Comparison of ENCODE assay signal across 9 mouse cellular contexts in genomic region chr13:42303180-42303929, GRCm38 (mm10). TPM values are rescaled to one million over a fixed set of nuclear protein-coding genes. Genes with fewer than 3 reads are reported as not detected.
DNase-seq lines count a peak whose midpoint lies in the region; ATAC-seq and TF ChIP-seq lines count a peak whose summit lies in the region.
"Had no signal": no experiment of that assay in that cellular context is flagged by ENCODE, and none has a peak within 500 bp of the region (broad histone marks: within the 10 kb centered on the region; RNA-seq: fewer than 3 reads in every experiment).

No protein-coding gene starts in this region.

- 29% methylated on average over 11 of the region's 11 CpGs for WGBS in forebrain, postnatal 0 days
- 18% methylated on average over 11 of the region's 11 CpGs for WGBS in forebrain, embryonic 14.5 days
- WGBS in intestine, embryonic 14.5 days, result 35% methylated on average over 11 of the region's 11 CpGs

- H3K4me2 ChIP-seq in forebrain, postnatal 0 days (ENCODE audit: low read depth), result no peak overlapping the region
- H3K4me2 ChIP-seq in forebrain, embryonic 14.5 days (ENCODE audit: low read length), result no peak overlapping the region
- peak overlapping the region; percentile 77 for H3K4me2 ChIP-seq in intestine, embryonic 14.5 days (ENCODE audit: low read length)

- peaks cover 11% of the 10 kb centered on the region; the same call in 1 of the 2 replicates for H3K4me1 ChIP-seq in forebrain, postnatal 0 days (ENCODE audit: insufficient read depth)
- H3K4me1 ChIP-seq in forebrain, embryonic 14.5 days (ENCODE audit: control insufficient read depth, insufficient read depth, low read length), result peaks cover 3% of the 10 kb centered on the region; the same call in 1 of the 2 replicates
- H3K4me1 ChIP-seq in intestine, embryonic 14.5 days (replicated peaks; ENCODE audit: control insufficient read depth, insufficient read depth, low read length), result peaks cover 5% of the 10 kb centered on the region; the same call in 1 of the 2 replicates

- H3K36me3 ChIP-seq in forebrain, postnatal 0 days (ENCODE audit: insufficient read depth), result no peaks in the 10 kb centered on the region
- no peaks in the 10 kb centered on the region for H3K36me3 ChIP-seq in forebrain, embryonic 14.5 days (ENCODE audit: control insufficient read depth, insufficient read depth, low read length)
- no peaks in the 10 kb centered on the region for H3K36me3 ChIP-seq in intestine, embryonic 14.5 days (ENCODE audit: control insufficient read depth, insufficient read depth, low read length)

- no peak for DNase-seq in forebrain, postnatal 0 days
- DNase-seq in forebrain, embryonic 14.5 days (ENCODE audit: low spot score), result no peak
- DNase-seq in embryo, embryonic 10.5 days (ENCODE audit: low spot score), result peak; percentile 36
- DNase-seq in intestine, embryonic 14.5 days (ENCODE audit: low spot score), result peak; percentile 54
- DNase-seq in lung, postnatal 14 days, result peak; percentile 26
- no peak for DNase-seq in thymus, postnatal 10 days (ENCODE audit: low spot score in 2 of 2)
- DNase-seq in layer of hippocampus, postnatal 36 days, result no peak
- no peak for DNase-seq in layer of hippocampus, adult 11-12 months (ENCODE audit: low spot score)

- H3K9me3 ChIP-seq in forebrain, postnatal 0 days (ENCODE audit: low read length), result no peaks in the 10 kb centered on the region
- no peaks in the 10 kb centered on the region for H3K9me3 ChIP-seq in forebrain, embryonic 14.5 days (replicated peaks; ENCODE audit: control insufficient read depth, low read length)
- no peaks in the 10 kb centered on the region for H3K9me3 ChIP-seq in intestine, embryonic 14.5 days (ENCODE audit: control insufficient read depth, low read length)

- ATAC-seq in forebrain, postnatal 0 days, result no peak
- ATAC-seq in forebrain, embryonic 14.5 days, result no peak
- ATAC-seq in intestine, embryonic 14.5 days (replicated peaks; ENCODE audit: low FRiP score, low TSS enrichment, low read depth), result no peak

- no peak overlapping the region for H3K27ac ChIP-seq in forebrain, postnatal 0 days (ENCODE audit: low read depth, low read length)
- H3K27ac ChIP-seq in forebrain, embryonic 14.5 days (ENCODE audit: low read depth, low read length), result no peak overlapping the region
- 0 out of 2 replicates have a peak overlapping the region, but pooled peaks have one; percentile 0 for H3K27ac ChIP-seq in intestine, embryonic 14.5 days (ENCODE audit: low read depth)

- 0 out of 2 replicates have a peak, but pooled peaks have one; percentile 3 for TF ChIP-seq CTCF in forebrain, postnatal 0 days (IDR thresholded peaks at IDR 0.05; ENCODE audit: low read depth)

- H3K4me3 ChIP-seq in forebrain, postnatal 0 days (ENCODE audit: low read depth, low read length), result no peak overlapping the region; the same call in 1 of the 2 replicates
- H3K4me3 ChIP-seq in forebrain, embryonic 14.5 days (ENCODE audit: low read depth, low read length), result no peak overlapping the region
- H3K4me3 ChIP-seq in intestine, embryonic 14.5 days (ENCODE audit: low read depth, low read length), result peak overlapping the region; percentile 41

- H3K27me3 ChIP-seq in forebrain, postnatal 0 days (ENCODE audit: insufficient read depth, low read length), result peaks cover 18% of the 10 kb centered on the region
- H3K27me3 ChIP-seq in forebrain, embryonic 14.5 days (replicated peaks; ENCODE audit: control insufficient read depth, insufficient read depth, low read length), result peaks cover 21% of the 10 kb centered on the region
- peaks cover 10% of the 10 kb centered on the region for H3K27me3 ChIP-seq in intestine, embryonic 14.5 days (replicated peaks; ENCODE audit: control insufficient read depth, insufficient read depth, low read length)

- H3K9ac ChIP-seq in forebrain, postnatal 0 days, result no peak overlapping the region
- H3K9ac ChIP-seq in forebrain, embryonic 14.5 days (ENCODE audit: low read length), result no peak overlapping the region
- no peak overlapping the region for H3K9ac ChIP-seq in intestine, embryonic 14.5 days (ENCODE audit: low read length)

RNA-seq across cellular contexts. Expression of gene Edn1, which starts 2.1 kb away (rescaled TPM):
- 2.3 TPM in 2 replicates for total RNA-seq in forebrain, postnatal 0 days (2014; rRNA removed)
- 1.7 and 2.7 TPM in 2 replicates for polyA plus RNA-seq in forebrain, postnatal 0 days (2015; fragmentation: Nextera tagmentation; extraction: Ambion mirVana)
- 0.98 and 1.1 TPM in 2 replicates for polyA plus RNA-seq in forebrain, embryonic 14.5 days (2014; fragmentation: Nextera tagmentation; extraction: Ambion mirVana)
- polyA plus RNA-seq in intestine, embryonic 14.5 days (2014; fragmentation: Nextera tagmentation; extraction: Ambion mirVana), result 5.1 and 6.0 TPM in 2 replicates
- 1 to 10 TPM; 1.5 to 2.0 TPM for total RNA-seq in layer of hippocampus, postnatal 36 days (2021)
- total RNA-seq: MEL had no signal

Comparison
In these comparisons a context has a peak if more than half of its experiments do, and no peak if none do; other contexts are left out.
1. DNase-seq: peak in embryo, embryonic 10.5 days (single experiment), intestine, embryonic 14.5 days (single experiment) and lung, postnatal 14 days (single experiment); none in forebrain, postnatal 0 days (single experiment), forebrain, embryonic 14.5 days (single experiment), thymus, postnatal 10 days (0 of 2), layer of hippocampus, postnatal 36 days (0 of 2) and layer of hippocampus, adult 11-12 months (single experiment).